Mouse (Mus musculus): ENCODE measurements around the gene Fkbp2.

Gene Fkbp2

DNA sequence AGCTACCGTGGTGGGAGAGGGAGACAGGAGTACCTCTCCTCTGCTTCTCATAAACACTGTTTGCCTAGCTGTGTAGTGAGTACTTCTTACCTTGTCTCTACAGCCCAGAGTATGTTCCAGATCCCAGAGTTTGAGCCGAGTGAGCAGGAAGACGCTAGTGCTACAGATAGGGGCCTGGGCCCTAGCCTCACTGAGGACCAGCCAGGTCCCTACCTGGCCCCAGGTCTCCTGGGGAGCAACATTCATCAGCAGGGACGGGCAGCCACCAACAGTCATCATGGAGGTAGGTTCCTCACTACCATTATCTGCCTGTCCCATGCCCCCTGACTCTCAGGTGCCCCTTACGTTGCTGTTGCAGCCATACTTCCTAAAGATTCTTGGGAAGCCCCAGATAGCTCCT is 37.5 kb downstream of the Fkbp2 start:
- intact Hi-C loops (cut with DNase I): loop anchor here (5.0 kb wide), 1 partner anchor 35 kb away; the partner anchor contains the start of gene Plcb3

DNA sequence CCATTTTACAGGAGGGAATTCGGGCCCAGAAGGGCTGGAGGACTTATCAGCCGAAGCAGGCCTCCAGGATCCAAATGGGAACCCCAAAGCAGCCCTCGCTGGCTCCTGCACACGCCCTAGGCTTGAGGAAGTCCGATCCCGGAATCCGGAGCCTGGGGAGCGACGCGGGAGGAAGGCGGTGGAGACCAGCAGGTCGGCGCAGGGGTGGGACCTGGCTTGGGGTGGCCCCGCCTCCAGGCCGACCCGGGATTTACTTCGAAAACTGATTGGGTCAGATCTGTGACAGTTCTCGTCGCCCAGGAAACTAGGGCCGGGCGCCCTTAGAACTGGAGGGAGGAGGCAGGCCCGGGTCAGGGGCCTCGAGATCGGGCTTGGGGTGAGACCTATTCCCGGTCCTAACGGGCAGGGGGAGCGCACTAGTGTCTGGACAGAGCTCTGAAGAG is 38.0 kb downstream of the Fkbp2 start, which contains the start of gene Gpr137:
Gene Gpr137, minus strand, starts transcription at position 232 of the 443 bp plus-strand sequence.
- intact Hi-C loops (cut with DNase I): loop anchor here (5.0 kb wide), 1 partner anchor 35 kb away; the partner anchor contains the start of gene Plcb3

- intact Hi-C loops (cut with DNase I): loop anchor here (5.0 kb wide), 1 partner anchor 36 kb away; the partner anchor contains the start of gene Plcb3
Measured at GRCm38 (mm10) chr19:6941372-6942248, 38.7 kb downstream of the Fkbp2 start, which contains the start of gene Bad. Gene Bad, plus strand, starts transcription at chr19:6941861.

- intact Hi-C loops (cut with DNase I): loop anchor here (5.0 kb wide), 1 partner anchor 37 kb away; the partner anchor contains the start of gene Plcb3
Measured at GRCm38 (mm10) chr19:6940396-6941351, 39.6 kb downstream of the Fkbp2 start.

GRCm38 (mm10) chr19:6939106-6940002 is 40.9 kb downstream of the Fkbp2 start:
- intact Hi-C loops (cut with DNase I): loop anchor here (5.0 kb wide), 1 partner anchor 38 kb away; the partner anchor contains the start of gene Plcb3

DNA sequence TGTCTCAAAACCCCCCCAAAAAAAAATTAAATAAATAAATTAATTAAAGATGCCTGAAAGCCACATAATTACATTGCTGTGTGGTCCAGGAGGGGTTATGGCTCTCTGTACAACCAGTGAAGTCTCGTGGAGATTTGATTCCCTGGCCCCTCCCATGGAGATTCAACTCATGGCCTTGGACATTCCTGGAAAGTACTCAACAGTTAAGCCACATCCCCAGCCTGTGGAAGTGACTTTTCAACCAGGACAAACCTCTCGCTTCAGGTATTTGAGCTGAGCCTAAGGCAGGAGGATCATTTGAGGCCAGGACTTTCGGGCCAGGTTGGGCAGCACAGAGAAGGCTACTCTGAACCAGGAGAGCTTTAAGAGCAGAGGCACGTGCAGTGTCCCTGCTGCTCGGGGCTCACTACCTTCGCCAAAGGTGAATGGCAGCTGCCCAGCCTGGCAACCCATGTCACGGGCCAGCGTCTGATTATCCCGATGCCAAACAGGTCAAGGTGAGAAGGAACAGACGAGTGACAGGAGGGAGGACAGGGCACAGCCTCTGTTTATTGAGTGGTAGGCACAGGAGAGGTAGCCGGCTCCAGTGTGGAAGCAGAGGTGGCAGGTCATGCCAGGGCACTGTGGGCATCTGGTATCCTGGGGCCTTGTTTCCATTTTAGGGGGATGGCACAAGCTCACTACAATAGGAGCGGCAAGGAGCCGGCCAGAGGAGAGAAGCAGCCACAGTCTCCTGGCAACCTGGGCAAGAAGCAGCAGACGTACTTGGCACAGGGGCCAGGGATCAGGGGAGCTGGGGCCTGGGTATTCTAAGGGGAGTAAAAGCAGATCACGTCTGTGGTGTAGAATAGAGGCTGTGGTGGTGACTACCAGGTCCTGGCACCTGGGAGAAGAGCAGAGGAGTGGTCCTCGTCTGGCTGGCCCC is 42.5 kb downstream of the Fkbp2 start:
- intact Hi-C loops (cut with DNase I): no loop called here

DNA sequence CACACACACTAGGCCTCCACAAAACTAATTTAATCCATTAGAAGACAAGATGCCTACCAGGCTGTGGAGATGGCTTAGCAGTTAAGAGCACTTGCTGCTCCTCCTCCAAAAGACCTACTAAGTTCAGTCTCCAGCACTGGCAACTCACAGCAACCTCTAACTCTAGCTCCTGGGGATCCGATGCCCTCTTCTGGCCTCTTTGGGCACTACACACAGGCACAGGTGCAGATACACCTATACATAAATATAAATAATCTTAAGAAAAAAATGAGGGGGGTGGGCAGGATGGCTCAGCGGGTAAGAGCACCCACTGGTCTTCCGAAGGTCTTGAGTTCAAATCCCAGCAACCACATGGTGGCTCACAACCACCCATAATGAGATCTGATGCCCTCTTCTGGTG is 44.0 kb downstream of the Fkbp2 start:
- intact Hi-C loops (cut with DNase I): no loop called here

GRCm38 (mm10) chr19:6934195-6934977 is 45.9 kb downstream of the Fkbp2 start, which contains the start of gene Kcnk4:
Gene Kcnk4, minus strand, starts transcription at chr19:6934515.
- intact Hi-C loops (cut with DNase I): no loop called here

DNA sequence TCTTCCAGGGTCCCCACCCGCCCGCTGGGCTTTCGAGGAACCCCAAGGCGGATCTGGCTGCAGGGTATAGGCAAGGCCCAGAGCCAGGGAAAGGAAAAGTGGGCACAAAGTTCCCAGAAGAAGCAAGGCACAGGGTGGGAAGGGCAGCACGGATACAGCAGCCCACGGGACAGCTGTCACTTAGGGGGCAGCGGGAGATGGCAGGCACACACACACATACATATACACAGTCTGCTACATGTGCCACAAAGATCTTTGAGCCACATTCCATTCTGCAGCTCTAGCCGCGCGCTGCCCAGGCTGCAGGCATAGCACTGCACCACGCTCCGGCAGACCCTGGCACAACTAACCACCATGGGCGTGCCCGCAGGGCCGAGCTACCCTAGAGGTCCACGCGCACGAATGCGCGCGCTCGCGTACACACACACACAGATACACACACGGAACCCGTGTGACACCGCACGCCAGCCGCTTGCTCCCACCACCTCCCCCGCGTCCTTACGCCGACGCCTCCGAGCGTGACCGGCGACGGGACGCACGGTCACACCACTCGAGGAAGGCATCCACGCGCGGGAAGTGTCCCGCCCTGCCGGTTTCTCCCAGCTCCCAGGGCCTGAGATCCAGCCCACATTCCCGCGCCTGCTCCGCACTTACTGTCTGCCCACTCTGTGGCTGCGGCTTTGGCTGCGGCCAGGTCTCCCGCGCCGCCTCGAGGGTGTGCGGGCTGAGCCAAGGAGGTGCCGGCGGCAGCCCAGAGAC is 46.7 kb downstream of the Fkbp2 start:
- intact Hi-C loops (cut with DNase I): no loop called here

GRCm38 (mm10) chr19:6933102-6933435 is 47.2 kb downstream of the Fkbp2 start:
- intact Hi-C loops (cut with DNase I): no loop called here

- intact Hi-C loops (cut with DNase I): no loop called here
Measured at GRCm38 (mm10) chr19:6932018-6932417, 48.3 kb downstream of the Fkbp2 start.

DNA sequence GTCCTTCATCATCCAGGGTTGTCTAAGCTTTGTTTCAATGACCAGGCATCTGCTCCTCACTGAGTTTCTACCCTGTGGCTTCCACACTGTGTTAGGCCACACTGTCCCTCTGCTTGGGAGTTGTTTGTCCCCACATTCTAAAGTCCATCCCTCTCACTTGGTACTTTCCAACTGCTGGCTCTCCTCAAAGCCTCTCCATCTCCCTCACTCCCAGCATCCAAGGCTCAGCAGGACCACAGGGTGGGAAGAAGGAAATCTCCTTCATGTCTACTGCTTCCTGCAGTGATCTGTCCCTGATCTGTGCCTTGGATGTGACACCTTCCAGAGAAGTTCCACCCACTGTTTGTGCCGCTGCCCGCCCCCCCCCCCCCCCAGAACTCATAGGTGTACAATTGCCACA is 49.3 kb downstream of the Fkbp2 start:
- intact Hi-C loops (cut with DNase I): no loop called here

DNA sequence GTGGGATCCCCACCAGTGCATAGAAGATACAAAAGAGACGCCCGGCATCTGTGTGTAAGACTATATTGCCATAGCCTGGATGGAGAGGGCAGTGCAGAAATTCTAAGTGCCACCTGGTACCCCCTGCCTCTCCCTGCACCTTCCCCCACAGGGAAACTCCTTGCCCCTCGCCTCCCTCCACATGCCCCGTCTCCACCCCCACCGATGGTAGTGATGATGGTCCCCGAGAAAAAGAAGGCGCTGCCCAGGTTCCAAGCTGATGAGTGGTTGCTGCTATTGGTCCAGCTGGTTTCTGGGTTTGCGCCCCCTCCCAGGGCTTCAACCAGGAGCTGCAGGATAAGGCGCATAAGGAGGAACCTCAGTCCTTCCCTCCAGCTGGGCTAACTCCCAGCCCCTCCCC is 52.2 kb downstream of the Fkbp2 start:
- intact Hi-C loops (cut with DNase I): loop anchor here (2.0 to 5.0 kb wide), 2 partner anchors 44 to 85 kb away; partner anchors contain the start of gene Ppp1r14b
